Mouse (Mus musculus) monocyte, adult 5-6 weeks (primary cell): Measurements from ENCODE around the gene Tmbim1. TPM values are rescaled to one million over a fixed set of nuclear protein-coding genes. Genes with fewer than 3 reads are reported as not detected.
"Not testable (repeated sequence)": the region's sequence is repeated elsewhere in the genome, so short reads cannot be mapped to it uniquely, and the experiment has no call there.

Experiments used
- ATAC-seq: fragments of 153-309, 156-312 bp; replicated peaks from 2 replicates; pipeline ENCODE4 v1.8.0; 2017; ENCODE audit warnings: mild to moderate bottlenecking; ENCODE audit not compliant: low TSS enrichment, insufficient number of reproducible peaks, severe bottlenecking, poor library complexity, low FRiP score
- total RNA-seq: library from RNA; stranded (forward); fragments of 200-1000, 200-491, 200-594 nt; gene quantifications from 3 replicates; pipeline ENCODE4 v1.2.3, GENCODE M21; 2017

Tmbim1 gene
- total RNA-seq = 15.8 to 20.8 TPM (median 19.0 TPM) in 3 replicates

DNA sequence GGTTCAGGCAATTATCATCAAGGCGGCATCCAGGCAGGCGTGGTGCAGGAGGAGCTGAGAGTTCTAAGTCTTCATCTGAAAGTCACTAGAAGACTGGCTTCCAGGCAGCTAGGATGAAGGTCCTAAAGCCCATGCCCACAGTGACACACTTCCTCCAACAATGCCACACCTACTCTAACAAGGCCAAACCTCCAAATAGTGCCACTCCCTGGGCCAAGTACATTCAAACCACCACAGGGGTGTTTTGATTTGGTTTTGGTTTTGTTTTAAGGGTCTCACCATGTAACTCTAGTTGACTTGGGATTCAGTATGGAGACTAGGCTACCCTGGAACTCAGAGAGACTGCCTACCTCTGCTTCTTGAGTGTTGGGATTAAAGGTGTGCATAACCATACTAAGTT is at the start of gene Tmbim1:
Tmbim1 (minus strand) TSS at position 101 of the 400 bp plus-strand sequence.
- no peak for ATAC-seq

GRCm38 (mm10) chr1:74353453-74354229 is 48.2 kb upstream of the Tmbim1 start:
- no peak for ATAC-seq

GRCm38 (mm10) chr1:74352532-74353096 is 47.2 kb upstream of the Tmbim1 start:
- no peak for ATAC-seq

- no peak for ATAC-seq
Observed at GRCm38 (mm10) chr1:74351185-74351769, 45.9 kb upstream of the Tmbim1 start.

DNA sequence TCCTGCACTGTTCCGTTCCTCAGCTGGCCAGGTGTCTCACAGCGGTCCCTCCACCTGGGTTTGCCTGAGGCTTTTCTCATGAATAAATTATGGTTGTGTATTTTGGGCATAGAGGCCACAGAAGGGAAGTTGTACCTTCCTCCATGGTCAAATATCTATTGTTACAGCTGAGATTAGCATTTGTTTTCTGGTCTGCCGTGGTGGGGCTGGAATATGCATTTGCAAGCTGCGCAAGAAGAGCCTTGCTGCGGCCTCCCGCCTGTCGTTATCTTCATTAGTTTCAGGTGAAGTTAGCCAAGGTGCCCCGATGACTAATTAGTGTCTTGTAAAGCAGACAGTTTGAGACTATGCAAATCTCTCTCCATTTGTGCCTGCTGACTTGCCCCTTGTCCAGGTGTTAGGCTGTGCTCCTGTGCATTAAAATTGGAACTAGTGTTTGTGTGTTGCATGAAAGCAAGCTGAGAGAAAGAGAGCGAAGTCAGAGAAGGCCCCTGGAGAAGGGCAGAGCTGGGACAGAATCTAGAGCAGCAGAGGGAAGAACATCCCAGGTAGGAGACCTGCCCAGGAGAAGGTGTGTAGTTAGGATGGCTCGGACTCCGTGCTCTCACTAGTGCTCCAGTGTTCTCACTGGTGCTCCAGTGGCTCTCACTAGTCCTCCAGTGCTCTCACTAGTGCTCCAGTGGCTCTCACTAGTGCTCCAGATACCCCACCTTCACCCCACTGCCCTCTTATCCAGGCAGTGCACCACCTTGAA is 38.9 kb upstream of the Tmbim1 start:
- no peak for ATAC-seq

- ATAC-seq = no peak
Observed at GRCm38 (mm10) chr1:74343161-74343560, 37.7 kb upstream of the Tmbim1 start.

- ATAC-seq = no peak
Observed at GRCm38 (mm10) chr1:74342308-74342707, 36.9 kb upstream of the Tmbim1 start.

DNA sequence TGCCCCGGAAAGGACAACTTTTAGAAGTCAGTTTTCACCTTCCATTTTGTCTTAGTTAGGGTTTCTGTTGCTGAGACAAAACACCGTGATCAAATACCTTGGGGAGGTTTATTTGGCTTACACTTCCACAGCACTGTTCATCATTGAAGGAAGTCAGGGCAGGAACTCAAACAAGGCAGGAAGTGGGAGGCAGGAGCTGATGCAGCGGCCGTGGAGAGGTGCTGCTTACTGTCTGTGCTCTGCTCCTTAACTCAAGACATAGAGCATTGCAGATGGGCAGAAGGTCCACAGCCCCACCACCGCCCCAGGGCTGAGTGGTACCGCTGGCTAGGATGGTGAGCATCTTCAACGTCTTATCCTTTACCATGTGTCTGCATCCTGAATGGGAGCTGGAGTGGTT is 36.5 kb upstream of the Tmbim1 start:
- ATAC-seq = no peak

DNA sequence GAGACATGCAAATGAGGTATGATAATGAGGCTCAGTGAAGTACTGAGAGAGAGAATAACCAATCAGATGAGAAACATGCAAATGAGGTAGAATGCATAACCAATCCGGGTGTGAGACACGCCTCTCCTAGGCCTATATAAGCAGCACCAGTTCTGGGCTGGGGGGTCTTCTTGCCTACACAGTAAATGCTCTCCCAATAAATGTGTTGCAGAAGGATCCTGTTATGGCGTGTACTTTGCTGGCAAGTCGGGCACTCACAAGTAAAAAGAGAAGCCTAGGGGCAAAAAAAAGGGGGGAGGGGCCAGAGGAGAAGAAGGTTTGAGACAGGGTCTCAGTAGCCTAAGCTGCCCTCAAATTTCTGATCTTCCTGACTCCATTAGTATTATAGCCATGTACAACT is 35.6 kb upstream of the Tmbim1 start:
- not testable (repeated sequence) for ATAC-seq

GRCm38 (mm10) chr1:74340361-74340764 is 34.9 kb upstream of the Tmbim1 start:
- no peak for ATAC-seq

- ATAC-seq = no peak
Observed at GRCm38 (mm10) chr1:74339917-74340316, 34.5 kb upstream of the Tmbim1 start.

GRCm38 (mm10) chr1:74338626-74339025 is 33.2 kb upstream of the Tmbim1 start:
- no peak for ATAC-seq

DNA sequence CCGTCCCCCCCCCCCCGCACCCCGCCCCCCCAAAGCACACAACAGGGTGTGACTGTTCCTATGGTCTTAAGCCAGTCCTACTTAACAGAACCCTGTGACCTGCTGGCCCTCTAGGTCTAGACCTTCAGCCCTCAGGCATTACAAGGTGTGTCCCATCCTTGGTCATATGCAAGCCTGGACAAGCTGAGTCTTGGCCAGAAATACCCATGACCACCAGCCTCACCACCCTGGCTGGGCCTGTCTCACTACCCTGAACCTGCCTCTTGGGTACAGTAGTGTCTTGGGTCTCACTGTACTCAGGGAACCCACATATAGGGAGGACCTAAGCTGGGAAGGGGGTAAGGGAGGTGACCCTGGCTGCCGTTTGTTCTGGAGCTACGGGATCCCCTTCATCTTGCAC is 32.6 kb upstream of the Tmbim1 start:
- no peak for ATAC-seq

DNA sequence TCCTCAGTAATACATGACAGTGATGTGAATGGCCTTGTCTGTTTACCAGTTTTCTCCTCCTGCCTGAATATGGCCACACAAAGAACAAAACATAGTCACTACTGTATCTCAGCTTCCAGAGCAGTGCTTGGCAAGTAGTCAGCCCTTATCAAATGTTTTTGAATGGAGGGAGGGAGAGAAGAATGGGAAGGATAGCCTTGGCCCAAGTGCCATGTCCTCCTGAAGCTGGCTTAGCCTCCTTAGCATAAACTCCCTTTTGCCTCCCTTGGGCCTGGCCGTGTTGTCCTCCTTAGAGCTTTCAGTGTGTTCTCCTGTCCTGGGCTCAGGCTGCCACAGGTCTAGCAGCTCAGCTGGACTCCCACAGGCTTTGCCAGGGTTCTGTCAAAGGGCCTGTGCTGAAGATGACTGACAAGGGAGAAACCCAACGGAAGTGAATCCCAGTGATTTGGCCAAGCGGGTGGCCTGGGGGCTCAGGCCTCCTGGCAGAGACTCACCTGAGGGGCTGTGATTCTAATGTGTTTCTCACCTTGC is 31.9 kb upstream of the Tmbim1 start:
- ATAC-seq = no peak

DNA sequence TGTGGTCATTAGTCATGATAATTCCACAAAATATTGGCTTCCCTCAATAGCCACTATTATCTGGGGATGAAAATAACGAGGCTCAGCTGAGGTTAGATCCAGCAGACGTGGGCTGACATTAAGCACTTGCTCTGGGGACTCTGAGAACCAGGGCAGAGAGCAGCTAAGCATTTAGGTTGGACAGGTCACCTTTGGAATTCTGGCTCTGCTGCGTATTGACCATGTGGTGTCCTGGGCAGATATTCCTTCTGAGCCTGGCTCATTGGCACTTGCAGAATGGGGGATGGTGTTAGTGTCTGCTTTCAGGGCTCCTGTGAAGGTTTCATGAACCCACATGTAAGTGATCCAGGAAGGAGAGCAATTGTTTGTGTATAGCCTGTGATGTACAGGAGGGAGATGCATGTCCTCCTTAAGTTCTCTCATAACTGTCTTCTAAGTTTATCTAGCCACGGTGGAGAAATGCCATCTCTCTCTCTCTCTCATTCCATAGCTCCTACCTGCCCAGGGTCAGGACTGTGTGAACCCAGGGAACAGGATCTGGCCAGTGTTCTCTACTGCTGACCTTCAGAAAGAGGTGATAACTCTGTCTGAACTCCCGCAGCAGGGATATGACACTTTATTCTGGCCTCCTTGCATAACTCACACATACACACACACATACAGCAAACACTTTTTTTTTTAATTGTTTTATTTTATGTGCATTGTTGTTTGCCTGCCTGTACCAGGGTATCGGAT is 30.2 kb upstream of the Tmbim1 start:
- ATAC-seq = no peak

DNA sequence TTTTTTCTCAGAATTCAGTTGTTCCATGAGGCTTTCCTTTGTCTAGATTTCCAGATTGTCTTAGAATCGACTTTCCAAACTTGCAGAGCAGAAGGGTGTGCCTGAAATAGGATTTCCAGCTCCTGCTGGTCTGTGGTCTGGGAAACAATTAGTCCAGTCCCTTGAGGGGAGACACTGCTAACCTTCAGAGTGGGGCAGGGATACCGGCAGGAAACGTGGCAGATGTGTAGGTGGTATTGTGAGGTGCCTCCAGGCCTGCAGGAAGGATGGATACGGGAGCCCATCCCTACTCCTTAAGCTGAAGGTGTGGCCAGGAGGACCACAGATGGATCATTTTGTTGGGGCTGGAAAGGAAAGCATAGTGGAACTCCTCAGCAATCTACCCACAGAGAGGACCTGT is 29.6 kb upstream of the Tmbim1 start:
- no peak for ATAC-seq

DNA sequence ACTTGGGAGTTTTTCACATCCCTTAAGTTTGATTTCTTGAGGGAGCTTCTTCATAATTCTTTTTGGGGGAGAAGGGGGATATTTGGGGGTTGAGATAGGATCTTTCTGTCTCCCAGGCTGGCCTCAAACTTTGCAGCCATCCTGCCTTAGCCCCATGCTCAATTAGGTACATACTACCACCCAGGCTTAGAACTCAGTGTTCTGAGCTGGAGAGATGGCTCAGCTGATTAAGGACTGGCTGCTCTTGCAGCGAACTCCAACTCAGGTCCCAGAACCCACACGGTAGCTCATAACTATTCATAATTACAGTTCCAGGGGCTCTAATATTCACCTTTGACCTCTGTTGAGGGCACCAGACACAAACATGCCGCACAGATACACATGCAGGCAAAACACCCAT is 29.2 kb upstream of the Tmbim1 start:
- ATAC-seq = no peak

DNA sequence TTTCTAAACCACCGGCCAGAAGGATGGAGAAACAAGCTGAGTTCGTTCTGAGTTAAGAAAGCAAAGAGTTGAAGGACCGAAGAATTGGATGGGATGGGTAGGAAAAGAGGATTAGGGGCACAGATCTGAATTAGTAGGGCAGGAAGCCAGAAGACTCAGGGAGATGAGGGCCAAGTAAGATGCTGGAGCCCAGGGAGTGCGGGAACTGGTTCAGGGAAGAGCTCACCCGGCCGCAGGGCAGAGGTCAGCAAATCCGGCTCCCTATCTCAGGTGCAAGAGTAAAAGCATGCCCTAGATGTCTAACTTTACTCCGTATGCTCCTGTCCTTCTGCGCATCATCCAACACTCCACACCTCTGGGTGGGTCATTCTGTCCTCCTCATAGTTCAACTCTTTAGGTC is 27.5 kb upstream of the Tmbim1 start:
- ATAC-seq = no peak
